Mouse (Mus musculus) stomach, embryonic 16.5 days (tissue): ENCODE measurements around the gene Acyp2. TPM values are rescaled to one million over a fixed set of nuclear protein-coding genes. Genes with fewer than 3 reads are reported as not detected.

Experiments used
- polyA plus RNA-seq: library from polyadenylated mRNA; unstranded; fragments of >200 nt; fragmentation: Nextera tagmentation; extraction: Ambion mirVana; gene quantifications from 2 replicates; pipeline ENCODE4 v1.2.1, GENCODE M21; 2015

Gene Acyp2
- polyA plus RNA-seq, 1 experiment from 2014 or later = 14.6 TPM

Other genes starting within 250 kb of the Acyp2 start
- 0.25 TPM in 1 of 2 replicates, not detected in the other for gene 4930505A04Rik, start 177.8 kb downstream of the Acyp2 start, polyA plus RNA-seq
- gene Psme4, start 122.1 kb upstream of the Acyp2 start, polyA plus RNA-seq = 14.7 and 16.1 TPM in 2 replicates
- gene Gpr75, start 235.8 kb upstream of the Acyp2 start, polyA plus RNA-seq = 0.32 and 0.36 TPM in 2 replicates
- 27.6 and 27.7 TPM in 2 replicates for gene Asb3, start 235.8 kb upstream of the Acyp2 start, polyA plus RNA-seq